Mouse (Mus musculus) neural tube, embryonic 12.5 days (tissue): ENCODE measurements around the gene Bicc1. TPM values are rescaled to one million over a fixed set of nuclear protein-coding genes. Genes with fewer than 3 reads are reported as not detected.

Experiments used
- ATAC-seq: fragments of 200-750 bp; cut with Nextera tagmentation; 2 replicates; pipeline ENCODE4 v1.8.0; 2017; ENCODE audit warnings: low read depth, mild to moderate bottlenecking, moderate TSS enrichment, moderate library complexity; ENCODE audit not compliant: low FRiP score
- H3K27ac ChIP-seq: fragments of 300-500 bp; sonication (generic); 2 replicates; pipeline ENCODE4 v1.5.1; 2016
- H3K27me3 ChIP-seq: fragments of 300-500 bp; sonication (generic); replicated peaks from 2 replicates; pipeline ENCODE4 v1.6.1; 2016; ENCODE audit warnings: mild to moderate bottlenecking
- H3K36me3 ChIP-seq: fragments of 300-500 bp; sonication (generic); 2 replicates; pipeline ENCODE4 v1.6.1; 2016; ENCODE audit warnings: mild to moderate bottlenecking
- H3K4me1 ChIP-seq: fragments of 300-500 bp; sonication (generic); 2 replicates; pipeline ENCODE4 v1.6.1; 2016
- H3K4me2 ChIP-seq: fragments of 300-500 bp; sonication (generic); replicated peaks from 2 replicates; pipeline ENCODE4 v1.6.1; 2016; ENCODE audit warnings: mild to moderate bottlenecking
- H3K4me3 ChIP-seq: fragments of 300-500 bp; sonication (generic); 2 replicates; pipeline ENCODE4 v1.5.1; 2016
- H3K9ac ChIP-seq: fragments of 300-500 bp; sonication (generic); 2 replicates; pipeline ENCODE4 v1.6.1; 2016; ENCODE audit warnings: mild to moderate bottlenecking
- H3K9me3 ChIP-seq: fragments of 300-500 bp; sonication (generic); 2 replicates; pipeline ENCODE4 v1.6.1; 2016; ENCODE audit warnings: mild to moderate bottlenecking
- WGBS: fragments of 180-500 bp; shearing (Covaris S2); methylation state at CpG from one replicate; pipeline ENCODE4 v1.1.7; 2016; 5-methylcytosine and 5-hydroxymethylcytosine counted together
- polyA plus RNA-seq: library from polyadenylated mRNA; unstranded; fragments of >200 nt; fragmentation: Nextera tagmentation; extraction: Ambion mirVana; gene quantifications from 2 replicates; pipeline ENCODE4 v1.2.1, GENCODE M21; 2016

Gene Bicc1
- polyA plus RNA-seq, 1 experiment from 2014 or later: 7.7 TPM

GRCm38 (mm10) chr10:71062151-71062550 is 97.3 kb downstream of the Bicc1 start:
- ATAC-seq: no peak
- Histone ChIP-seq H3K27ac (no peak overlapping the region), H3K36me3 (no peaks in the 10 kb centered on the region), H3K4me2 (no peak overlapping the region), H3K9ac (no peak overlapping the region), H3K4me1 (no peaks in the 10 kb centered on the region; the same call in 1 of the 2 replicates), H3K4me3 (no peak overlapping the region), H3K9me3 (no peaks in the 10 kb centered on the region), H3K27me3 (no peaks in the 10 kb centered on the region)
- 82% methylated on average over 6 of the region's 6 CpGs for WGBS

GRCm38 (mm10) chr10:71060269-71060668 is 99.2 kb downstream of the Bicc1 start:
- 79% methylated on average over 2 of the region's 2 CpGs for WGBS

GRCm38 (mm10) chr10:71058616-71059247 is 100.8 kb downstream of the Bicc1 start:
- 59% methylated on average over 14 of the region's 14 CpGs for WGBS
- H3K9me3 ChIP-seq: no peaks in the 10 kb centered on the region
- H3K4me2 ChIP-seq: no peak overlapping the region
- no peaks in the 10 kb centered on the region for H3K27me3 ChIP-seq
- H3K36me3 ChIP-seq: no peaks in the 10 kb centered on the region
- ATAC-seq: no peak
- no peak overlapping the region for H3K27ac ChIP-seq
- H3K9ac ChIP-seq: no peak overlapping the region
- no peaks in the 10 kb centered on the region; the same call in 1 of the 2 replicates for H3K4me1 ChIP-seq
- H3K4me3 ChIP-seq: no peak overlapping the region

More at GRCm38 (mm10) chr10:71060269-71060668, 99.2 kb downstream of the Bicc1 start:
- H3K27me3 ChIP-seq: no peaks in the 10 kb centered on the region
- H3K36me3 ChIP-seq: no peaks in the 10 kb centered on the region
- no peaks in the 10 kb centered on the region for H3K9me3 ChIP-seq
- H3K4me1 ChIP-seq: no peaks in the 10 kb centered on the region; the same call in 1 of the 2 replicates
- H3K4me3 ChIP-seq: no peak overlapping the region
- no peak overlapping the region for H3K27ac ChIP-seq
- H3K9ac ChIP-seq: no peak overlapping the region
- no peak overlapping the region for H3K4me2 ChIP-seq
- no peak for ATAC-seq

- Histone ChIP-seq H3K4me3 (no peak overlapping the region), H3K4me2 (no peak overlapping the region), H3K9ac (no peak overlapping the region), H3K27me3 (no peaks in the 10 kb centered on the region), H3K4me1 (no peaks in the 10 kb centered on the region; the same call in 1 of the 2 replicates), H3K27ac (no peak overlapping the region), H3K9me3 (no peaks in the 10 kb centered on the region), H3K36me3 (no peaks in the 10 kb centered on the region)
- ATAC-seq: no peak
- 87% methylated on average over 5 of the region's 5 CpGs for WGBS
Measured at GRCm38 (mm10) chr10:71058070-71058469, 101.4 kb downstream of the Bicc1 start.

GRCm38 (mm10) chr10:71052748-71053147 is 106.8 kb downstream of the Bicc1 start:
- Histone ChIP-seq H3K9me3 (no peaks in the 10 kb centered on the region), H3K4me3 (no peak overlapping the region), H3K27ac (no peak overlapping the region), H3K36me3 (no peaks in the 10 kb centered on the region), H3K4me2 (no peak overlapping the region), H3K27me3 (no peaks in the 10 kb centered on the region), H3K9ac (no peak overlapping the region), H3K4me1 (no peaks in the 10 kb centered on the region)
- 71% methylated on average over 9 of the region's 9 CpGs for WGBS
- no peak for ATAC-seq

- Histone ChIP-seq H3K9ac (no peak overlapping the region), H3K4me1 (no peaks in the 10 kb centered on the region), H3K4me3 (no peak overlapping the region), H3K4me2 (no peak overlapping the region), H3K27ac (no peak overlapping the region), H3K36me3 (no peaks in the 10 kb centered on the region), H3K9me3 (no peaks in the 10 kb centered on the region), H3K27me3 (no peaks in the 10 kb centered on the region)
- 85% methylated on average over 7 of the region's 7 CpGs for WGBS
- ATAC-seq: no peak
Measured at GRCm38 (mm10) chr10:71052208-71052607, 107.3 kb downstream of the Bicc1 start.

- no peak for ATAC-seq
- 76% methylated on average over 10 of the region's 10 CpGs for WGBS
- Histone ChIP-seq H3K4me3 (no peak overlapping the region), H3K27ac (no peak overlapping the region), H3K9ac (no peak overlapping the region), H3K27me3 (no peaks in the 10 kb centered on the region), H3K36me3 (no peaks in the 10 kb centered on the region), H3K4me2 (no peak overlapping the region), H3K4me1 (no peaks in the 10 kb centered on the region), H3K9me3 (no peaks in the 10 kb centered on the region)
Measured at GRCm38 (mm10) chr10:71050722-71051333, 108.7 kb downstream of the Bicc1 start.

GRCm38 (mm10) chr10:71049294-71049693 is 110.2 kb downstream of the Bicc1 start:
- Histone ChIP-seq H3K4me2 (no peak overlapping the region), H3K9me3 (no peaks in the 10 kb centered on the region), H3K9ac (no peak overlapping the region), H3K4me1 (no peaks in the 10 kb centered on the region), H3K27me3 (no peaks in the 10 kb centered on the region), H3K27ac (no peak overlapping the region), H3K4me3 (no peak overlapping the region), H3K36me3 (no peaks in the 10 kb centered on the region)
- no peak for ATAC-seq
- WGBS: 91% methylated on average over 17 of the region's 17 CpGs

- H3K4me3 ChIP-seq: no peak overlapping the region
- ATAC-seq: no peak
- no peaks in the 10 kb centered on the region for H3K36me3 ChIP-seq
- H3K4me2 ChIP-seq: no peak overlapping the region
- H3K27me3 ChIP-seq: no peaks in the 10 kb centered on the region
- WGBS: 73% methylated on average over 1 of the region's 1 CpGs
- no peaks in the 10 kb centered on the region for H3K4me1 ChIP-seq
- H3K9ac ChIP-seq: no peak overlapping the region
- no peaks in the 10 kb centered on the region for H3K9me3 ChIP-seq
- no peak overlapping the region for H3K27ac ChIP-seq
Measured at GRCm38 (mm10) chr10:71044410-71044809, 115.1 kb downstream of the Bicc1 start.

- no peak for ATAC-seq
- no peaks in the 10 kb centered on the region for H3K9me3 ChIP-seq
- H3K9ac ChIP-seq: no peak overlapping the region
- H3K27me3 ChIP-seq: no peaks in the 10 kb centered on the region
- no peak overlapping the region for H3K27ac ChIP-seq
- H3K4me3 ChIP-seq: no peak overlapping the region
- no peaks in the 10 kb centered on the region for H3K36me3 ChIP-seq
- H3K4me1 ChIP-seq: no peaks in the 10 kb centered on the region
- no peak overlapping the region for H3K4me2 ChIP-seq
- WGBS: 72% methylated on average over 4 of the region's 4 CpGs
Measured at GRCm38 (mm10) chr10:71041874-71042273, 117.6 kb downstream of the Bicc1 start.

GRCm38 (mm10) chr10:71036484-71036883 is 123.0 kb downstream of the Bicc1 start:
- 79% methylated on average over 7 of the region's 7 CpGs for WGBS
- H3K4me2 ChIP-seq: no peak overlapping the region
- H3K4me1 ChIP-seq: no peaks in the 10 kb centered on the region
- no peaks in the 10 kb centered on the region for H3K27me3 ChIP-seq
- H3K27ac ChIP-seq: no peak overlapping the region
- no peak overlapping the region for H3K4me3 ChIP-seq
- no peaks in the 10 kb centered on the region for H3K9me3 ChIP-seq
- H3K9ac ChIP-seq: no peak overlapping the region
- ATAC-seq: no peak
- no peaks in the 10 kb centered on the region for H3K36me3 ChIP-seq

GRCm38 (mm10) chr10:71028996-71029395 is 130.5 kb downstream of the Bicc1 start:
- WGBS: 84% methylated on average over 4 of the region's 4 CpGs

More at GRCm38 (mm10) chr10:71028996-71029395, 130.5 kb downstream of the Bicc1 start:
- ATAC-seq: no peak
- no peak overlapping the region for H3K9ac ChIP-seq
- H3K9me3 ChIP-seq: no peaks in the 10 kb centered on the region
- H3K27ac ChIP-seq: no peak overlapping the region
- H3K4me2 ChIP-seq: no peak overlapping the region
- H3K4me3 ChIP-seq: no peak overlapping the region
- H3K36me3 ChIP-seq: no peaks in the 10 kb centered on the region
- H3K27me3 ChIP-seq: no peaks in the 10 kb centered on the region
- no peaks in the 10 kb centered on the region for H3K4me1 ChIP-seq
